Mouse (Mus musculus): ENCODE results near the gene Echdc2.
"Not testable (repeated sequence)": the region's sequence is repeated elsewhere in the genome, so short reads cannot be mapped to it uniquely, and the experiment has no call there.

The Echdc2 gene

DNA sequence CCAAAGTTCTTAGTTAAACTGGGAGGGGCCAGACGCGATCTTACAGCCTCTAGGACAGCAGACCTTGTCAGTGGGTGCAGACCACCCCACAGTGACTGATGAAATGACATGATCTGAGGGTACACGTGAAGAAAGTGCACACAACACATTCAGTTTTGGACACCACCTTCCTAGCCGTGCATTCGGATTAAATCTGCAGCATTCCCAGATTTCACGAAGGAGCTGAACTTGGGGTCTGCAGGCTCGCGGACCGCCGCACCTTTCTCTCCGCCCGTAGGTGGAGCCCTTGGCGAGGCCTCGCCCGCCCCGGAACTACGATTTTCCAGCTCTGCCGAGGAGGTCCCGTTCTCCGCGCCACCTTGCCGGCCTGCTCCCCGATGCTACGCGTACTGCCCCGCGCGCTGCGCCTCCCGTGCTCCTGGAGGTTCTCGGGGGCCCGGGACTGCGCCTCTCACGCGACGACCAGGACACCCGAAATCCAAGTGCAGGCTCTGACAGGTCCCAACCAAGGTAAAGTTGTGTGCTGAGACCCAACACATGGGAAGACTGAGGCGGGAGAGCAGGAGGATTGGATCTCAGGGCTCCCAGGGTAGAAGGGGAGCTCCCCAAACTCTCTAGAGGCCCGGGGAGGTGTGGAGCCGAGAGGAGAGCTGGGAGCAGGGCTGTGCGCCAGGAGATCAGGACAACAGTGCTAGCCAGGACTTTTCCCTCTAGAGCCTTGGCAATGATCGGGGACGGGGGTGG lies at the start of gene Echdc2:
Echdc2 (plus strand) TSS at position 286 of the 744 bp plus-strand sequence.
- DNase-seq (ENCODE audit: low read depth, low spot score), result peak; percentile 57

DNA sequence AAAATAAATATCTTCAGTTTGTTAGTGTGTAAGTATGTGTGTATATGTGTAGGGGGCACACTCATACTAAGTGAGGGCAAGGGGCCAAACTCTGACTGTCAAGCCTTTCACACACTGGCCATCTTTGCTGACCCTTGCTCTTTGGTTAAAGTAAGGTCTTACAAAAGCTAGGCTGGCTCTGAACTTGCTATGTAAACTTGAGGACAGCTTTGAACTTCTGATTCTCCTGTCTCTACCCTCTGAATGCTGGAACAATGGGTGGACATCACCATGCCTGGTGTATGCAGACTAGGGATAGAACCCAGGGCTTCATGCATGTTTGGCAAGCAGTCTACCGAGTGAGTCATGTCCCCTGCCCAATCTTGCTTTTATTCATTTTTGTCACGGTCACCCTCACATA lies 48.8 kb upstream of the Echdc2 start:
- DNase-seq (ENCODE audit: low read depth, low spot score), result no peak

DNA sequence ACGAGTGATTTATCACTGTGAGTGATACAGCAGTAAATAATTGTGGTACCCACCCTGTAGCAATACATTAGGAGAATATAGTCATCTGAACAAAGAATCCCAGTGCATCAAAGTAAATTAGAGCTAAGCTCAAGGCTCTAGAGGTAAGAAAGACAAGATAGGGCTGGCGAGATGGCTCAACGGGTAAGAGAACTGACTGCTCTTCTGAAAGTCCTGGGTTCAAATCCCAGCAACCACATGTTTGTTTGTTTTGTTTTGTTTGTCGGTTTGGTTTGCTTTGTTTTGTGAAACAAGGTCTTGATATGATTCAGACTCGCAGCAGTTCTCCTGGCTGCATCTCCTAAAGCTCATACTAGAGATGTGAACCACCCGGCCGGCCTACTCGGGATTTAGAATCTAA lies 47.7 kb upstream of the Echdc2 start:
- DNase-seq (ENCODE audit: low read depth, low spot score), result no peak

DNA sequence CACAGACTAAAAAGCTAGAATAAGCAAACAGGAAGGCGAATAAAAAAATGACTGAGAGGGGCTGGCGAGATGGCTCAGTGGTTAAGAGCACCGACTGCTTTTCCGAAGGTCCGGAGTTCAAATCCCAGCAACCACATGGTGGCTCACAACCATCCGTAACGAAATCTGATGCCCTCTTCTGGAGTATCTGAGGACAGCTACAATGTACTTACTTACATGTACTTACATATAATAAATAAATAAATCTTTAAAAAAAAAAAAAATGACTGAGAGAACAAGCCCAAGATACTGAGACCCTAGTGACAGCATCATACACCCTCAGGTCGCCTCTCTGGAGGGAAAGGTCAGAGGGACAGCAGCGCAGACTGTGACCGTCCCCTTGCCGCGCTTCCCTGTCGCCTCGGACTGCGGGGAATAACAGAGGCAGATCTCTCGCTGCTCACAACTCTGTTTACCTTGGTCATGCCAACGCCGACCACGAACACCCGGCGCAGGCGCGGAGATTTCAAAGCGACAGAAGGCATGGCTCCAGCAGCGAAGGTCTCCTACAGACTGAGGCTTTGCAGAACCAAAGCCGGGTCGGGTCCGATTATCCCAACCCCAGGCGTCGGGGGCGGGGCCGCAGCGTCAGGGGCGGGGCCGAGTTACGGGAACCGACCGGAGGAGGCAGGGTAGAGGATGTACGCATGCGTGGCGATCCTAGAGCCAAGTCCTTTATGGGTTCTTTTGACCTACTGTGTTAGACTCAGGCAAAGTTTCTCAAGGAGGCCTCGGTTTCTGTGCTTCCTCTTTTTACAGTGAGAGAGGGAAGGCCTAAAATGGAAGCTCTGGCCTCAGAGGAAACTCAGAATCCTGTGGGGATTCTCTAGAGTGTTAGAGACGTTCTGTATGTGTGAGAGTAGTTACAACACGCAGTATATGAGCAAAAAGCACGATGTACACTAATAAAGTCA lies 47.0 kb upstream of the Echdc2 start:
- DNase-seq (ENCODE audit: low read depth, low spot score), result peak; percentile 87

DNA sequence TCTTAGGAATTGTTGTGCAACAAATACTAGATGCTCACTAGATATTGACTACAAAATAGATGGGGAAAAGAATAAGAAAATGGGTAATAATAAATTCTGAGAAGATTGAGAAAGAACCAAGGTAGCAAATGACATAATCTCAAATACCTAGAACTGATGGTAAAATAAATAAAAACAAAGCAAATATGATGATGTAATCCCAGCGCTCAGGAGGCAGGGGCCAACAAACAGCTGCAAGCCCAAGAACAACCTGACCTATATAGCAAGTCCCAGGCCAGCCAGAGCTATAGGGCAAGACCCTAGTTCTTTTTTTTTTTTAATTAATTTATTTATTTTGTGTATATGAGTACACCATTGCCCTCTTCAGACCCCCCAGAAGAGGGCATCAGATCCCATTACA lies 41.1 kb upstream of the Echdc2 start:
- DNase-seq (ENCODE audit: low read depth, low spot score), result no peak

DNA sequence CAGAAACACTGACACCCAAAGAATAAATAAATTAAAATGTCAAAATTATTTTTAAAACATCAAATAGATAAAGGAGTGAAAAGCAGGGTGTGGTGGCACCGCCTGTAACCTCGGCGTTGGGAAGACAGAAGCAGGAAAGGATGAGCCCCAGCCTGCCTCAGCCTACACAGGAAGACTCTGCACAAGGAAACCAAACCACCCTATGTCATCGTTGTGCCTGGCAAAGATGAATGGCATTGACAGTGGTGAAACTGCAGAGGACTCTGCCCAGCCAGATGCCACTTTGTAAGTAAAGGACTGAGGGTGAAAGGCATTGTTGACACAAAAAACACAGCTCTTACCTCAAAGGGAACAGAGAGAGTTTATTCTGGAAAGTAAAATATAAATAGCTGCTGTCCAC lies 39.0 kb upstream of the Echdc2 start:
- DNase-seq (ENCODE audit: low read depth, low spot score), result no peak

DNA sequence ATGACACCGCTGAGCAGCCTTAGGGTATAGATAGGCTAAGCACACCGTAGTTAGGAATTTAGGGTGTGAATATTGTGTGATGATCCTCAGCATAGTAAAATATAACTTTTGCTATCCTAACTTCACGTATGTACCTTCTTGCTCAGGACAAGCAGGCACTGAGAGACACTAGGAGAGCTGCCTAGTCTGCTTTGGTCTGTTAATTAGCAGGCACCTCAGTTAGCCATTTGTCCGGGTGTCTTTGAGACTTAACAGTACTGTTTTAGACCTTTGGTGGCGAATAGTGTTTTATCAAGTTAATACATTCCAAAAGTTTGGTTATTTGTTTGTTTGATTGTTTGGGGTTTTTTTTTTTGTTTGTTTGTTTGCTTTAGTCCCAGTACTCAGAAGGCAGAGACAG lies 37.7 kb upstream of the Echdc2 start:
- no peak for DNase-seq (ENCODE audit: low read depth, low spot score)

DNA sequence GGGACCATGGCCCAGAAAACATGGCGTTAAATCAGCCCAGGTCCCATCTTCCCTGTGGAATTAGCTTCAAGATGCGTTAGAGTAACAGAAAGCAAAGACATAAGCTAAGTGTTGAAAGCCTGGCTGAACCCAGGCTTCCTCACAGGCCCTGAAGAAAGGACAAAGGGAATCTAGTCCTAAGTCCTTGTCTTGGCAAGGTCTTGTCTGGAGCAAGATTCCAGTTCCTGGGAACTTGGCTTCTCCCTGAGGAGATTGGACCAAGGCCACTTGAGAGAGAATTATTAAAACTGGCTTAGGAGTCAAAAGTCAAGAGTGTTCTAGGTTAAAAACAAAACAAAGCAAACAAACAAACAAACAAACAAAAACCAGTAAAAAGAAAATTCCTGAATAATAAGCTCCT lies 36.9 kb upstream of the Echdc2 start:
- no peak for DNase-seq (ENCODE audit: low read depth, low spot score)

DNA sequence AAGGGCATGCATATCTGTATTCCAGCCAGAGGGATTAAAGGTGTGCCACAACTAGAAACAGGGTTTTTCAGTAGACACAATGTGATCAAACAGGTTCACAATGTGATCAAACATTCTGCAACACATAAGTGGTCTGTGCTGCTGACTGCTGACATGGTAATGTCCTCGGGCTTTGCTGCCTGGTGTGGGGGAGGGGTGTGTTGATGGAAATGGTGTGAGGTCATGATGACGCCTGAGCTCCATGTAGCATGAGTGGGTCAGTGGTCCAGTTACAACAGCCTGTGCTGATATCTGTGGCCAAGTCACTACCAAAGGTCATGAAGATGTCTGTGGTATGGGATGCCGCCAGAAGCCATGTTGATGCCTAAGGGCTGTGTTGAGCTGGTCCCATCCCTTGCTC lies 34.8 kb upstream of the Echdc2 start:
- no peak for DNase-seq (ENCODE audit: low read depth, low spot score)

DNA sequence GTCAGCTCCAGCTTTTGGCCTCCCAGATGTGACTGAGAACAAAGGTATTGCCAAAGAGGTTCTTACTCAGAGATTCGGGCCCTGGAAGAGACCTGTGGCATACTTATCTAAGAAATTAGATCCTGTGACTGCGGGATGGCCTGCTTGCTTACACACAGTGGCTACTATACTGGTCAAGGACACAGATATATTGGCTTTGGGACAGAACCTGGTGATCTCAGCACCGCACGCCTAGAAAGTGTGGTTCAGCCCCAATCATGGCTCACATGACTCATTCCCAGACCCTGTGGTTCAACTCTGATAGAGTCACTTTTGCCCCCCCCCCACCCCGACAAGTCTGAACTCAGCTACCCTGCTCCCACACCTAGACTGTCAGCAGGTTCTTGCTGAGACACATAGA lies 28.3 kb upstream of the Echdc2 start:
- DNase-seq (ENCODE audit: low read depth, low spot score), result no peak

DNA sequence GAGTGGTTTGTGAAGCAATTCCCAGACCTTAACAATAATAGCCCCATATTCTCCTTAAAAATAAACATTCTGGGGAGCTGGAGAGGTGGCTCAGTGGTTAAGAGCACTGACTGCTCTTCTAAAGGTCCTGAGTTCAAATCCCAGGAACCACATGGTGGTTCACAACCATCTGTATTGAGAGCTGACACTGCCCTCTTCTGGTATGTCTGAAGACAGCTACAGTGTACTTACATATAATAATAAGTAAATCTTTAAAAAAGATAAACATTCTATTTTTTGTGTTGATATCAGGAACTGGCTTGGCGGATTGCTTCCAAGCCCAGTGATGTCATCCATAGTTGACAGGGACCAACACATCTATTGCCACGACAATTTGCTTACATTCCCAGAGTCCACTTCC lies 22.1 kb upstream of the Echdc2 start:
- not testable (repeated sequence) for DNase-seq (ENCODE audit: low read depth, low spot score)

DNA sequence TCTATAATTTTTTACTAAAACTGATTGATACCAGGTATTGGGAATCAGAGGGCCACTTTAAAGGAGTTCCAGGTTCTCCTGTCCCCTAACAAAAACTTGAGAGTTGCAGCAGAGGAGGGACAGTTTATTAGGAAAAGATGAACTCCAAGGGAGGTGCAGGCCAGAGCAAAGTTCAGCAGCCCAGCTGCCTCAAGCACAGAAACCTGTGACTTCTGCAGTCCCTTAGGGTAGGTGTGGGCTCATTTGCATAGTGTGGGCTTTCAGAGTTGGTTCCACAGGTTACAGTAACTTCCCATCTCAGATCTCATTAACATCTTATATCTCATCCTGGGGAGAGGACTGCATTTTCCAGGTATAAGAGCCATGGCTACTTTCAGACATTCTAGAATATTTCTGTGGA lies 21.5 kb upstream of the Echdc2 start:
- no peak for DNase-seq (ENCODE audit: low read depth, low spot score)

DNA sequence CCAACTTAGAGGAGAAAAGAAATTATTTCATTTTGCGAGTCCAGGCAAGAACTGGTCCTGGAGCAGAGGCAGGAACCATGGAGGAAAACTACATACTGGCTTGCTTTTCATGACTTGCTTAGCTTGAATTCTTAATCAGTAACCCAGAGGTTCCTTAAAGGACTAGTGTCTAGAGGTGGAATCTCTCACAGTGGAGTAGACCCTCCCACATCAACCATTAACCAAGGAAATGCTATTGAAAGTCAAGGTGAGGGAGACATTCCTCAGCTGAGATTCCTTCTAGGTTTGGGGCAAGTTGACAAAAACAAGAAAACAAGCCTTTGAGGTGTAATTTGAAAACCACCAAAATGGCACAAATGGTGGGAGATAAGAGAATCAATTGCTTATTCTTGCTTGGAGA lies 20.4 kb upstream of the Echdc2 start, which contains the start of gene Scp2:
Scp2 (minus strand) TSS at position 119 of the 400 bp plus-strand sequence.
- DNase-seq (ENCODE audit: low read depth, low spot score), result no peak

DNA sequence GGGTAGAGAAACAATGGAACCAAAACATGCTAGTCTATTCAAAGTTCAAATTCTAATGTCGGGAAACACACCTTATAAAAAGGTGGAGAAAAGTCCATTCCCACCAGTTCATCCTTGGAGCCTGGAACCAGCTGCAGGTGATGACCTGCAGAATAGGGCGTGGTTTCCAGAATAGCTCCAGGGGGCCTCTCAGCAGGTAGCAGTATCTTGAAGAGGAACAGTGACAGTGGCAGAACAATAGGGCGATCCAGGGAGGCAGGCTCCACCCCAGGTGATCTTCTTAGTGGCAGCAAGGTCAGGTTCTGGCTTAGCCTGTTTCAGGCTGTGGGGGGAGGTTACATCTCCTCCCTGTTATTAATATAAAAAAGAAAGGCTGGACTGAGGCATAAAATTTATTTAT lies 19.7 kb upstream of the Echdc2 start:
- not testable (repeated sequence) for DNase-seq (ENCODE audit: low read depth, low spot score)

DNA sequence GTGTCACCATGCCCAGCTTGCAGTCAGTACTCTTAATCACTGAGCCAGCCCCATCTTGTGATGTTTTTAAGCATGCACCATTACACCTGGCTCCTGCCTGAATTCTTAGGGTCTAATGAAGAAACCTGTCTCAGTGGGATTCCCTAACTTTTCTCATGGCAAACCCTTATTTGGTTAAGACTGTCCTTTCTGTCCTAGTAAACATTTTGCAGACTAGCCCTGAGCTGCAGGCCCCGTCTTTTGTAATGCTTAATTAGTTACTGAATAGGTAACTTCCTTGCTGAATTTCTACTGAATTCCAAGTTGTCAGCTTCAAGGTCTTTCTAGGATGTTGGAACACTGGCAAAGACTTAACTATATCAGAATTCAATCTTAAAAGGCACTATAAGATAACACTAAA lies 10.1 kb upstream of the Echdc2 start:
- not testable (repeated sequence) for DNase-seq (ENCODE audit: low read depth, low spot score)

DNA sequence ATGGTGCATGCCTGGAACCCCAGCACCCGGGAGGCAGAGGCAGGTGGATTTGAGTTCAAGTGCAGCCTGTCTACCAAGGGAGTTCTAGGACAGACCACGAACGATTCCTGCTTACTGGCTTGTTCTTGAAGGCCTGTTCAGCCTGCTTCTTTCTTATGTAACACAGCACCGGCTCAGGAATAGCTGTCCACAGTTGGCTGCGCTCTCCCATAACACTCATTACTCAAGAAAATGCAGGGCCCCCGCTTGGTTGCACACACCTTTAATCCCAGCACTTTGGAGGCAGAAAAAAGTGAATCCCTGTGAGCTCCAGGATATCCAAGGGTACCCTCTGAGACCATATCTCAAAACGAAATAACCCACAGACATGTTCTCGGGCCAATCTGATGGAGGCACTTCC lies 3.3 kb upstream of the Echdc2 start:
- DNase-seq (ENCODE audit: low read depth, low spot score), result no peak

DNA sequence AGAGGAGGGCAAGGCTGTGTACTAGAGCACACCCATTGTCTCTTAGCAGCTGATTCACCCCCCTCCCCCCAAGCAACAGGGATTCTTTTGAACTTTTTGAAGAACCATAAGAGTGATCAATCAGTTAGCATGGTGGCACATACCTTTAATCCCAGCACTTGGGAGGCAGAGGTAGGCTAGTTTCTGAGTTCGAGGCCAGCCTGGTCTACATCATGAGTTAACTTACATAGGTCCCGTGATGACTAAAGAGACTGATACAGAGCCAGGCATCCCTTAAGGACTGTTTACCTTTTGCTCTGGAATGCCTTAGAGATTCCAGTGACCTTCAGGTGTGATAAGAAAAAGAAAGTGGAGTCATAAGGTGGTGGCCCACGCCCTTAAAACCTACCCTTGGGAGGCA lies 1.9 kb upstream of the Echdc2 start:
- DNase-seq (ENCODE audit: low read depth, low spot score), result no peak

DNA sequence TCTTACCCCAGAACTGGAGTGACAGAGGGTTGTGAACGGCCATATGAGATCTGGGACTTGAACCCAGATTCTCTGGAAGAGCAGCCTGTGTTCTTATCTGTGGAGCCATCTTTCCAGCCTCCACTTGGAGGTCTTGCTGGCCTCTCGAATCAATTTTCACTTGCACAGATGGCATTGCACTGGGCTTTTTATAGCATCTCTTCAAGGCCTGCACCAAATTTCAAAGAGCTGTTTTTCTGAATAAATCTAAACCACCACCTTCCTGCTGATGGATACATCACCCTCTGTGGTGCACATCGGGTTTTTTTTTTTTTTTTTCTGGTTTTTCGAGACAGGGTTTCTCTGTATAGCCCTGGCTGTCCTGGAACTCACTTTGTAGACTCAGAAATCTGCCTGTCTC lies 1.6 kb downstream of the Echdc2 start:
- no peak for DNase-seq (ENCODE audit: low read depth, low spot score)

DNA sequence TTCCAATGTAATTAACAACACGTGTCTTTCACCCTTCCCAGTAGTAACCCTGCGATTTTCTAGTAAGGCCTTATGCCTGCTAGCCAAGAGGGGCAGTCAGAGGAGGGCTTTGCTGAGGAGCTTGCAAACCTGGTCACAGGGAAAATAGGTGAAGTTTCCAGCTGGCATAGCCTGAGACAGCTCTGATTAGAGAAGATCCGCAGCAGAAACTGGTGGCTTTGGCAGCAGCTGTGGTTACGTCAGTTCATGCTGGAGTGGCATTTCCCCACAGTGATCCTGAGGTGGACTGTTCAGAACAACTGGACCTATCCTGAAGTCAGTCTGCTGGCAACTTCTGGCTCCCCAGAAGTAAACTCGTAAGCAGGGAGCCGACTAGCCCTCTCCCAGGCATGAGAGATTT lies 2.8 kb downstream of the Echdc2 start:
- DNase-seq (ENCODE audit: low read depth, low spot score), result no peak

DNA sequence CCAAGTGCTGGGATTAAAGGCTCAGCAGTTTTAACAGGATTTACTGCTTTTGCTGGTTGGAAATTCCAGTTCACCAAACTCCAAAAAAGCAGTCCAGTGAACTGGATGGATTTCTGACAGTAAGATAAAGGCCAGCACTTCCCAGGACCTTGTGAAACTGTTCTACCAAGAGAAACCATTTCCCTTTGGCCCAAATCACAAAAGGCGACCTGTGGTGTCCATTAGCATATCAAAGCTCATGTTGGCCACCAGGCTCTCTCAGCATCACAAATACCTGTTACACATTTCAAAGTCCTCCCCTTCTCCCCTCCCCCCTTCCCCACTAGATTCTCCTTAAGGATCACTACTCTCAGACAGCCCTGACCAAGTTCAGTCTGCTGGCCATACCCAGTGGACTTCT lies 17.0 kb downstream of the Echdc2 start:
- no peak for DNase-seq (ENCODE audit: low read depth, low spot score)

DNA sequence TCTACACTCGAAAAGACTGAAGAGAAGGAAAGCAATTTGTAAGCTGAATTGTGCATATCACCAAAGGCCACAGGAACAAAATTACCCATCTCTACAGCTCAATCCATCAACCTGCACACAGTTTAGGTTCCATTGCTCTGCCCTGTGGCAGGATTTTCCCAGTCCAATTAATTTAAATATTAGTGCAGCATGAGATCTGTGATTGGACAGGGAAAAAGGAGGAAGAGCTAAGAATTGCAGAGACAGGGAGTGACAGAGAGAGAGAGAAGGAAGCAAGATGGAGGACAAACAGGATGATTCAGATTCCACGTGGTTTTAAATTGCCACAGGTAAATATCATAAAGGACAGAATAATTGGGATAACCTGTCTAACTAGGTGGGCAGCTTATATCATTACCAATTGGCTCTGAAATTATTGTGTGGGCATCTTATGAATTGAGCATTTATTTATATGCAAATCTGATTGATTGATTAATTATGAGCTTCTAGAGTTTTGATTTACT lies 27.6 kb downstream of the Echdc2 start:
- no peak for DNase-seq (ENCODE audit: low read depth, low spot score)

DNA sequence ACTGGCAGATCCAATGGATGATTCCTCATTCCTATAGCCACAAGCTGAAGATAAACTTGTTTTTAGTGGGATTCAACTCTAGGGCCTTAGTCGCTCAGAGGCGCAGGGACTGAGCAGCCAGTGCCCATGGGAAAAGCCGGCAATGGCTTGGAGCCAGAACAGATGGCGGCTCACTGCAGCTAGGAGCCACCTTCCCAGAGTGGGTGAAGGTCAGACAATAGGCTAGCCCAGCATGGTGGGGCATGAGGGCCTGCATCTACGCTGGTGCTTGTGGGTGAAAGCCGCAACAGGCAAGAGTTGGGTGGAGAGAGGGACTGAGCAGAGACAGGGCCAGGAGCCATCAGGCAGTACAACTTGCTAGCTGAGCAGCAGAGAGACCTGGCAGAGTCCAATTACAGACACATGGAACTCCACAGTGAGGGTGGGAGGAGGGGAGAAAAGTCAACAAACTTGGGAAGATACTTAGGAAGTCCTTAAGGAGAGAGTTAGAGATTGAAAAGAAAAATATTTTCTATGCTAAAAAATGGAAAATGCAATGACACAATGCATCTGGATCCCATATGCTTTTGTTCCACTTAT lies 31.1 kb downstream of the Echdc2 start:
- no peak for DNase-seq (ENCODE audit: low read depth, low spot score)

Data from forelimb bud, embryonic 11.5 days (tissue).